Mouse (Mus musculus) frontal cortex, adult 2 months (tissue): ENCODE measurements around the gene Supv3l1. TPM values are rescaled to one million over a fixed set of nuclear protein-coding genes. Genes with fewer than 3 reads are reported as not detected.
A peak's percentile ranks its signal among the peaks of the same experiment; 100 is the strongest.
"Not testable (repeated sequence)": the region's sequence is repeated elsewhere in the genome, so short reads cannot be mapped to it uniquely, and the experiment has no call there.

ENCODE experiments used
- DNase-seq, 2 experiments: peaks; one replicate each; pipeline ENCODE4 v3.0.0; 2022; ENCODE audit warnings: low spot score in 1 of 2; ENCODE audit errors: extremely low spot score in 1 of 2
- polyA plus RNA-seq: library from polyadenylated mRNA; depleted of rRNA; stranded (reverse); fragments of >200 nt; gene quantifications from 2 replicates; pipeline ENCODE4 v1.2.3, GENCODE M21; 2012; rRNA removed

Gene Supv3l1
- polyA plus RNA-seq: 30.0 and 33.8 TPM in 2 replicates

GRCm38 (mm10) chr10:62449364-62450279 is at the start of gene Supv3l1, which contains the start of gene 4930507D05Rik:
Gene Supv3l1, minus strand, starts transcription at chr10:62449738.
Gene 4930507D05Rik, plus strand, starts transcription at chr10:62449489.
- DNase-seq: peak; percentile 82 to 93

GRCm38 (mm10) chr10:62491681-62492080 is 42.1 kb upstream of the Supv3l1 start:
- DNase-seq: not testable (repeated sequence)

- peak in 1 of 2 experiments; percentile 71 for DNase-seq
Observed at GRCm38 (mm10) chr10:62488266-62488665, 38.7 kb upstream of the Supv3l1 start.

DNA sequence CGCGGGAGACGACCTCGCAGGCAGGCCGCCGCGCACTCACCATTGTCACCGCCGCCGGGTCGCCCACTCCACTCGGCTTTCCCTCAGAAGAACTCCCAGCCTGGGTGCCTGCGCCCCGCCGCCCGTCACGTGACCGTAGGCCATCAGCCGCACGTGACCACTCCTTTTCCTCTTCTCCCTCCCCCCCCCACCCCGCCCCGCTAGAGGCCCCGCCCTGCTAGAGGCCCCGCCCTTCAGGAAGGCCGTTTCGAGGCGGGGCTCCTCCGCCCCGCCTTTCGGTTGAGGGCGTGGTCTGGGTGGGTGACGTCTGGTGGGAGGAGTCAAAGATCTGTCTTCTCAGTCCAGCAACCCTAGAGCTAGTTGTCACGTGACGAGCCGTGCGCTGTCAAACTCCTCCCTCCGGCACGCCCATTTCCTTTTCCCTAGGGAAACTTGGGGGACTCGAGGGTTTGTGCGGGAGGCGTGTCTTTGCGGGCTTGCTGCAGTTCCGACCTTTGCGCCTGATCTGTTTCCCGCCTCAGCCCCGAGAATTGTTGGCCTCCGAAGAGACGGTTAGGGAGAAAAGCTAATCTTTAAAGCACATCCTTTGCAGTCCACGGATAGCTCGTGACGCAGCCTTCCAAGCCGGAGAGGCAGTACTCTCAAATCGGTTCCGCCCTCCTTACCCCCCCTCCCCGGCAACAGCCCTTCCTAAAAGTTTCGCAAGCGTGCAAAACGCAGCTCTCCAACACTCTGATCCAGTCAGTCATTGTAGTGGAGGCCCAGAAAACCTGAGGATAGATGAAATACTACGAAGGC is 37.3 kb upstream of the Supv3l1 start, which contains the start of gene Vps26a:
Vps26a (minus strand) TSS at position 188 of the 798 bp plus-strand sequence.
- peak; percentile 98 for DNase-seq

DNA sequence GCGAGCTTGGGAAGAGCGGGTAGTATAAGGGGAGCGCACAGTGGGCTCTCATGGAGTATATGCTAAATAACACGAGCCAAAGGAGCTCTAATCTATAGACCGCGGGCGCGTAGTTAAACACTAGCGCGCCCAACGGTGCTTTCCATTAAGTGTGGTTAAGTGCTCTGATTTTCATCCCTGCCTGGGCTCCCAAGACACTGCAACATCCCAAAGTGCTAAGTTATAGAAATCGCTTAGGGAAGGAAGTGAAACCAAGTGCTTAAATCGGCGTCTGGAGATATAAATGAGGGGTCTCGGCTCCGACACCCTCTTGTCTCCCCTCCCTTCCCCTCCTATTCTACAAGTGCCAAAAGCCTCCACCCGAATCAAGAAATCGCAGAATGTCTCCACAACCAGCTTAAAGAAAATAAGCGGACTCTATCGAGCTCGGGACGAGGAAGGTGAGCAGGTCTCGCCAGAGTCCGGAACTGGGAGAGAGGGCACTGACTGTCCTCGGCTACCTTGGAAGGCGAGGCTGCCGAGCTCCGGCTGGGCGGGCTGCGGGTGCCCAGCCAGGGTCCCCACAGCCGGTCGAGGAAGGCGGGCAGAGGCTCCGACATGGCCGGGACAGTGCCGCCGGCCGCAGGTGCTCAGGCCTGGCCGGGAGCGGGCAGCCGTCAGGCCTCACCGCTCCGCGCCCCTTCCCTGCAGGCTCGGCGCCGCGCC is 36.5 kb upstream of the Supv3l1 start:
- DNase-seq: peak in 1 of 2 experiments; percentile 24

DNA sequence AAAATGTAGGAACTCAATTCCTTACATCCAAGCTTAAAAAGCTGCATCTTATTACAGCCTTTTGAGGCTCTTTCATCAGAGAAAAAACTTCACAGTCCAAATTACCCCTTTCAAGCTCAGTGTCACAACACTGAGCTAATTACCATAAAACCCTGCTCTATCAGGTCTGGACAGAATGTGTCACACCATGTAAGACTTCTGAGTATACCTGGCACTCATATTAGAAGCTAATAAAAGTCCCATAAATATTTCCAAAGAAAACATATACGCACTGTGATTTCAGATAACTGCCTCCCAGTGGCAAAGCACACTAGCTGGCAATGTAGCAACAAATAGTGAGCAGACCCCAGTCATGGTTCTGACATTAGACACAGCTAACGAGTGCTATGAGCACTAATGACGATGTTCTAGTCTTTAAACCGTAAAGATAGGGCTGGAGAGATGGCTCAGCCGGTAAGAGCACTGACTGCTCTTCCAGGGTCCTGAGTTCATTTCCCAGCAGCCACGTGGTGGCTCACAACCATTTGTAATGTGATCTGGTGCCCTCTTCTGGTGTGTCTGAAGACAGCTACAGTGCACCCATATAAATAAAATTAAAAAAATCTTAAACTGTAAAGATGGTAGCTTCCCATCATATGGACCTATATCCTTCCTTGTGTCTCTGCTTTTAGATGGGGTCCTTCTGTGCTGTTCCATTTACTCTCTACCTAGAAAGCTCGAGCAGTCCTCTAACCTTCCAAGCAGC is 31.7 kb upstream of the Supv3l1 start:
- DNase-seq: no peak

DNA sequence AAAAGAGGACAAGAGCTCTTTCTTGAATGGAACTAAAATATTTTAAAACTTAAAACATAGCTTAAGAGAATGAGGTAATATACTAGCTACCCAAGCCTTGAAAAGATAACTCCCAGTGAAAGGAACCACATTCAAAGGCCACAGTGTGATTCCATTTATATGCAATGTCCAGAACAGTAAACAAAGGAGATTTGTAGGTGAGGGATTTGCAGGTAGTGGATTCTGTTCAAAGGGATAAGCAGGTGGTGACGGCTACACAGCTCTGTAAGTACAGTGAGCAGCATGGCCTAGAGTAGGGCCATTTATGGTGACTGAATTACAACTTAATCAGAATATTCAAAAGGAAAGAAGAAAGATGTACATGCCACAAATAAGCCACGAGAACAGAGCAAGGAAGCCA is 27.4 kb upstream of the Supv3l1 start:
- no peak for DNase-seq

DNA sequence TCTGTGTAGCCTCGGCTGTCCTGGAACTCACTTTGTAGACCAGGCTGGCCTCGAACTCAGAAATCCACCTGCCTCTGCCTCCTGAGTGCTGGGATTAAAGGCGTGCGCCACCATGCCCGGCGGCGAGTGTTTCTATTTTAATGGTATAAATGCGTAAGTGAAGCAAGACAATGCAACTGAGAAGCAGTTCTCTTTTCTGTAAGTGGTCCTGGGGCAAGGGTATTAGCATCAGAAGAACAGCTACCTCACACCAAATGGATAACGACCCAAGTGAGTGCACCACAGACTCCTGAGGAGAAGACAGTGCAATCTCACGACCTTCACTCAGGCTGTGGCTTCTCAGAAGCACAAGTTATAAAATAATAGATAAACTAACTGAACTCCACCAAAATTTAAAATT is 25.4 kb upstream of the Supv3l1 start:
- no peak for DNase-seq

GRCm38 (mm10) chr10:62471105-62471504 is 21.6 kb upstream of the Supv3l1 start:
- DNase-seq: no peak

GRCm38 (mm10) chr10:62469736-62470135 is 20.2 kb upstream of the Supv3l1 start:
- DNase-seq: no peak

- DNase-seq: no peak
Observed at GRCm38 (mm10) chr10:62461321-62461720, 11.8 kb upstream of the Supv3l1 start.

DNA sequence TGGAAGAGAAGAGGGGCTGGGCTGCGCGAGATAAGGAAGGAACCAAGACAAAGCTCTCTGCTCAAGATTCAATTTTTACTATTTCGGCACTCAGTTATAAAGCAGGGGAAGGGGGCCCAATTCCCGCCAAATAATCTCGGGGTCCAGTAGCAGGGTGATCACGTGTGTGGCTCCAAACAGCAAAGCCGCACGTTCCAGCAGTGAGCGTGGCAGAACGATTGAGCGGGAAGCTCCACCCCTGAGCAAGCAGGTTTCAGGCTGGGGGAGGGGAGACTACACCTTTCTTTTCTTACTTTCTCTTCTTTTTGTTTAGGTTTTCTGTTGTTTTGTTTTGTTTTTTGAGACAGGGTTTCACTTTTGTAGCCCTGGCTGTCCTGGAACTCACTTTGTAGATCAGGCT is 2.5 kb upstream of the Supv3l1 start:
- DNase-seq: not testable (repeated sequence)

DNA sequence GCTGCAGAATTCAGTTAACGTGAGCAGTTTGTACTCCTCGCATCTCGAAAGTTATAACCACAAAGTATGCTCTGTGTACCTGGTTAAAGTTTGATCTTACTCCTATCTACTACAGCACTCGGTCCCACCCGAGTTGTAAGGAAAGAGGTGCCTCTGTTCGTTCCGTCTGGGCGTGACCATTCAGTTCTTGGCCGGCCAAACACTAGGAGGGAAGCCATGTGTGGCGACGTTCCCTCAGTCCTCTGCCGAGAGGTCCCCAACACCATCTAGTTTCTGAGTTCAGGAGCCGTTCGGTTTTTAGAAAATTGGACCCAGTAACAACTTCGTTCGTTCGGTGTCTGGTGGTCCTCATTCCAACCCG is 722 bp upstream of the Supv3l1 start:
- DNase-seq: no peak

DNA sequence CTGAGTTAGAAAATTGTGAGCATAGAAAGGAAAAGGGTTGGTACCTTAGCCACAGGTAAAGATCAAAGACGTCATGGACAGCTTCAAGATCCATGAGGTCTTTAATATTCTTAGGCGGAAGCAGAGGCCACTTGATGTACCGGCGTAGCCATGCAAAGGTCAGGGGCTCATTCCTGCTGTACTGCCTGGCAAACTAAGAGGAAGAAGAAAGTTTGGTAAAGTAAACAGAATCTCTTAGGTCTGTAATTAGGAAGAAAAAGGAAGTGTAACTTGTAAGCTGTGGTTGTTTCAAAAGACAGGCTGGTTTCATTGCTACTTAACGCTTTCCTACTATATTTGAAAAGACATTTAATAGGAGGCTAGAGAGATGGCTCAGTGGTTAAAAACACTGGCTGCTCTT is 19.1 kb downstream of the Supv3l1 start:
- DNase-seq: no peak

GRCm38 (mm10) chr10:62425081-62425871 is 24.3 kb downstream of the Supv3l1 start:
- no peak for DNase-seq

- no peak for DNase-seq
Observed at GRCm38 (mm10) chr10:62422255-62422654, 27.3 kb downstream of the Supv3l1 start, which contains the start of gene Hkdc1. Gene Hkdc1, minus strand, starts transcription at chr10:62422491.

DNA sequence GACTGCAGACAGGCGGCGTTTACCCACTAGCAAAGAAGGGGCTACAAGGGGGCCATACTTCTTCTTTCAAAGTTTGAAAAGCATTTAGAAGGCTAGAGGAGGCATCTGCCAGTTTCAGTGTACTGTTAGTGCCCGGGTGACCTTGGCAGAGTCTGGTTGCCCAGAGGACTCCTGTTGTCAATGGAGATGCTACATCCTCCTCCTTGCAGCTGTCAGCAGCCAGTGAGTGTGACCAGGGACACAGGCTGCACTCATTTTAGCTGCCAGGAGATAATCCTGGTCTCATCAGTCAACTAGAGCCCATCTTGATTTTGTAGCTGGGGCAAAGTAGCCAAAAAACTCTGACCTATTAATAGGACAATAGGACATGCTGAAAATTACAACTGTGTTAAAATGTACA is 28.4 kb downstream of the Supv3l1 start:
- no peak for DNase-seq

DNA sequence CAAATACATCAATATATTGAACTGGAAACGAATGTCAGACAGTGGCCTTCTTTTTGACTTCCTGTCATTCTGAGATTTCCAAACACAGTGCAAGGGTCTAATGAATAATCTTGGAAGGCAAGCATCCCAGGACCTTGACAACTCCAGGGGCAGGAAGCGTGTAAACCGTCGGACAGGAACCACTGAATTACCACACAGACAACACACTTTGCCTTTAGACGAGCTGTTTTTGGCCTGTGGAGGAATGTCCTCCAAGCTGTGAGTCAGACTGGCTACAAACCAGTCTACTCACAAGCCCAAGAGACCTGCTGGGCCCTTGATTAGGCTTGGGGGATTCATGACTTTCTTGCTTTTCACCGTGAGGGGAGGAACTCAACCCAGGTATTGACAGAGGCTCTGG is 29.1 kb downstream of the Supv3l1 start:
- no peak for DNase-seq

DNA sequence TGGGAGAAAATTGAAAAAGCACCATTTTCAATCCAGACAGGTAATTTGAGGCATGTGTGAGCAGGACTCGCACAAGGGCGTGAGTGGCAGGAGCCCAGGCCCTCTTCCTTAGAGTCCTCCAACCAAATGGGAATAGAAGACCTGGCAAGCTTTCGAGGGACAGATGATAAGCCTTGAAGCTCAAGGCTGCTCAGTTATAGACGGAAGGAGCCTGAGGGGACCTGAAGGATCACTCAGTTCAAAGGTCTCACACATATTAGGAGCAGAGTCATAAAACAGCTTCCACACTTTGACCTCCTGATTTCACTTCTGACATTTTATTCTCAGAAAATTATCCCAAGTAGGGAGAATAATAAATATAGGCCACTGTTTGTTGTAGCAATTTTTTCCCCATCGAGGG is 30.1 kb downstream of the Supv3l1 start:
- no peak for DNase-seq
